Mouse (Mus musculus) thymus, adult 2 months (tissue): ENCODE measurements around the gene Sult1a1.

Experiments used
- CTCF ChIP-seq: fragments of 200-500 bp; IDR thresholded peaks from 2 replicates; pipeline ENCODE4 v1.5.1; 2012; ENCODE audit warnings: mild to moderate bottlenecking, control low read depth, low read length, moderate library complexity, borderline replicate concordance; ENCODE audit not compliant: control insufficient read depth, poor library complexity, insufficient read depth; ENCODE audit errors: extremely low read depth
- POLR2A ChIP-seq: fragments of 200-500 bp; IDR thresholded peaks from 2 replicates; pipeline ENCODE4 v1.6.1; 2012; ENCODE audit warnings: mild to moderate bottlenecking, low read length, control low read depth, moderate library complexity; ENCODE audit not compliant: control insufficient read depth, poor library complexity, insufficient read depth; ENCODE audit errors: extremely low read depth

GRCm38 (mm10) chr7:126653991-126654390, 22.2 kb downstream of the Sult1a1 start:
- TF ChIP-seq CTCF (no peak), POLR2A (no peak)
